Mouse (Mus musculus) myocyte (in vitro differentiated cells): ENCODE data around the gene Olfm3. TPM values are rescaled to one million over a fixed set of nuclear protein-coding genes. Genes with fewer than 3 reads are reported as not detected.

Experiments used
- H3K27me3 ChIP-seq: one replicate; pipeline ENCODE4 v1.6.1; 2011; ENCODE audit not compliant: control insufficient read depth, insufficient read depth, insufficient read length
- H3K36me3 ChIP-seq: one replicate; pipeline ENCODE4 v1.6.1; 2011; ENCODE audit not compliant: control insufficient read depth, insufficient read depth
- H3K4me2 ChIP-seq: one replicate; pipeline ENCODE4 v1.6.1; 2011; ENCODE audit warnings: low read depth, control low read depth
- H3K4me3 ChIP-seq: one replicate; pipeline ENCODE4 v1.5.1; 2011; ENCODE audit warnings: mild to moderate bottlenecking, control low read depth, moderate library complexity
- H3K79me2 ChIP-seq: one replicate; pipeline ENCODE4 v1.6.1; 2011; ENCODE audit not compliant: control insufficient read depth, insufficient read depth
- H3ac ChIP-seq: one replicate; pipeline ENCODE4 v1.6.1; 2011; ENCODE audit not compliant: control insufficient read depth, insufficient read length
- CEBPB ChIP-seq: IDR thresholded peaks from 2 replicates; pipeline ENCODE4 v1.6.1; 2011; ENCODE audit warnings: mild to moderate bottlenecking, moderate library complexity; ENCODE audit not compliant: poor library complexity, insufficient read depth, severe bottlenecking
- E2F4 ChIP-seq: IDR thresholded peaks from one replicate; pipeline ENCODE4 v1.6.1; 2011; ENCODE audit warnings: mild to moderate bottlenecking, control low read depth, moderate library complexity; ENCODE audit not compliant: insufficient read depth
- MAX ChIP-seq: IDR thresholded peaks from one replicate; pipeline ENCODE4 v1.6.1; 2011; ENCODE audit warnings: low read depth, mild to moderate bottlenecking, control low read depth
- MYOD1 ChIP-seq, 3 experiments: IDR thresholded peaks; one replicate each; pipeline ENCODE4 v1.6.1; 2011; ENCODE audit warnings: control low read depth in 2 of 3, low read depth in 2 of 3, mild to moderate bottlenecking in 2 of 3, moderate library complexity in 1 of 3; ENCODE audit not compliant: insufficient read length in 2 of 3, control insufficient read depth in 1 of 3
- MYOG ChIP-seq, 3 experiments: IDR thresholded peaks; one replicate each; pipeline ENCODE4 v1.6.1; 2011; ENCODE audit warnings: control low read depth in 2 of 3, low read depth in 2 of 3, mild to moderate bottlenecking in 2 of 3; ENCODE audit not compliant: insufficient read length in 2 of 3, control insufficient read depth in 1 of 3, insufficient read depth in 1 of 3
- POLR2A ChIP-seq: IDR thresholded peaks from one replicate; pipeline ENCODE4 v1.6.1; 2011; ENCODE audit warnings: low read depth, mild to moderate bottlenecking, control low read depth, moderate library complexity; ENCODE audit not compliant: insufficient read length
- POLR2AphosphoS2 ChIP-seq: IDR thresholded peaks from one replicate; pipeline ENCODE4 v1.6.1; 2011; ENCODE audit warnings: low read depth, control low read depth; ENCODE audit not compliant: insufficient read length
- REST ChIP-seq: IDR thresholded peaks from one replicate; pipeline ENCODE4 v1.6.1; 2011; ENCODE audit warnings: mild to moderate bottlenecking, control low read depth, moderate library complexity; ENCODE audit not compliant: insufficient read depth, insufficient read length
- SRF ChIP-seq: IDR thresholded peaks from one replicate; pipeline ENCODE4 v1.6.1; 2011; ENCODE audit warnings: low read depth; ENCODE audit not compliant: control insufficient read depth, insufficient read length
- TCF12 ChIP-seq: IDR thresholded peaks from one replicate; pipeline ENCODE4 v1.6.1; 2011; ENCODE audit warnings: mild to moderate bottlenecking, control low read depth; ENCODE audit not compliant: poor library complexity, insufficient read depth, severe bottlenecking
- TCF3 ChIP-seq: IDR thresholded peaks from one replicate; pipeline ENCODE4 v1.6.1; 2011; ENCODE audit warnings: low read depth, control low read depth; ENCODE audit not compliant: insufficient read length
- USF1 ChIP-seq: IDR thresholded peaks from one replicate; pipeline ENCODE4 v1.6.1; 2011; ENCODE audit warnings: low read depth, mild to moderate bottlenecking, control low read depth, moderate library complexity
- polyA plus RNA-seq: library from polyadenylated mRNA; unstranded; fragments of >200 nt; fragmentation: generic; extraction: Trizol; gene quantifications from one replicate; pipeline ENCODE4 v1.2.1, GENCODE M21; 2012; ENCODE audit warnings: missing spikeins

Olfm3 gene
- polyA plus RNA-seq, 1 experiment, result not detected

DNA sequence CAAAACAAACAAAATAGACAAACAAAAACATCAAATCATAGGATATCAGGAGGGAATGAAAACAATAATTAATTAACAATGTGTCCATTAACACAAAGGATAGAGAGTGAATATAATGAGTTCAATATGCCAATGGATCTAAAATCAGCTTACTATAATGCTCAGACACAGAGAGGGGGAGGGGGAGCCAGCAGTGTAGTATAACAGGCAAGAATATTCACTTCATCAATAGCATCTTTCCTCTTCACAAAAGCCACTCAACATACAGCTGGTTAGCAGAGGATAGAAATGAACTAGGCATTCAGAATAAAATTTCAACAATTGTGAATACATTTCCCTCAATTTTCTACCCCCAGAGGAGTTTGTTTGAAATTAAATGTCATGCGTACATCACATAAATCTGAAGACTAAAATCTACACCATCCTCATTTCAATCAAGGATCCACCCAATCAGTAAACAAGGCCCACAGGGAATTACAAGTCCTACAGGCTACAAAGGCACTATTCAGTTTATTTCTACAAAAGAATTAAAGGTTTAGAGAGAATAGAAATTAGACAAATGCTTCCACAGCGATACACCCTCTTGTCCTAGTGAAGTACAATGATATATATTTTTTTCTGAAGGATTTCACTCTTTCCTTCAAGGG, 200.4 kb downstream of the Olfm3 start:
- Histone ChIP-seq H3K36me3 (no peaks in the 10 kb centered on the region), H3K27me3 (no peaks in the 10 kb centered on the region), H3K4me3 (no peak overlapping the region), H3ac (no peak overlapping the region), H3K79me2 (no peaks in the 10 kb centered on the region), H3K4me2 (no peak overlapping the region)
- no peak for TF ChIP-seq TCF3

- Histone ChIP-seq H3K36me3 (no peaks in the 10 kb centered on the region), H3K27me3 (no peaks in the 10 kb centered on the region), H3K4me3 (no peak overlapping the region), H3K4me2 (no peak overlapping the region), H3ac (no peak overlapping the region), H3K79me2 (no peaks in the 10 kb centered on the region)
- TF ChIP-seq E2F4 (no peak), USF1 (no peak), TCF12 (no peak), POLR2A (no peak), CEBPB (no peak), TCF3 (no peak), SRF (no peak), MYOG (IDR thresholded peaks at IDR 0.05; ENCODE audit: control insufficient read depth in 1 of 3, insufficient read depth in 1 of 3, insufficient read length in 2 of 3, low read depth in 2 of 3) (no peak), POLR2AphosphoS2 (no peak), REST (no peak), MAX (no peak), MYOD1 (IDR thresholded peaks at IDR 0.05; ENCODE audit: control insufficient read depth in 1 of 3, insufficient read length in 2 of 3, low read depth in 2 of 3) (no peak)
Observed at GRCm38 (mm10) chr3:115104802-115105493, 201.1 kb downstream of the Olfm3 start.

- no peaks in the 10 kb centered on the region for H3K27me3 ChIP-seq
- no peak overlapping the region for H3ac ChIP-seq
- H3K4me3 ChIP-seq, result no peak overlapping the region
- no peaks in the 10 kb centered on the region for H3K36me3 ChIP-seq
- no peak overlapping the region for H3K4me2 ChIP-seq
- TF ChIP-seq TCF3 (no peak), E2F4 (no peak), MYOG (IDR thresholded peaks at IDR 0.05; ENCODE audit: control insufficient read depth in 1 of 3, insufficient read depth in 1 of 3, insufficient read length in 2 of 3, low read depth in 2 of 3) (no peak), POLR2AphosphoS2 (no peak), CEBPB (no peak), MAX (no peak), TCF12 (no peak), SRF (no peak)
- no peaks in the 10 kb centered on the region for H3K79me2 ChIP-seq
Observed at GRCm38 (mm10) chr3:115145722-115146121, 241.8 kb downstream of the Olfm3 start.

DNA sequence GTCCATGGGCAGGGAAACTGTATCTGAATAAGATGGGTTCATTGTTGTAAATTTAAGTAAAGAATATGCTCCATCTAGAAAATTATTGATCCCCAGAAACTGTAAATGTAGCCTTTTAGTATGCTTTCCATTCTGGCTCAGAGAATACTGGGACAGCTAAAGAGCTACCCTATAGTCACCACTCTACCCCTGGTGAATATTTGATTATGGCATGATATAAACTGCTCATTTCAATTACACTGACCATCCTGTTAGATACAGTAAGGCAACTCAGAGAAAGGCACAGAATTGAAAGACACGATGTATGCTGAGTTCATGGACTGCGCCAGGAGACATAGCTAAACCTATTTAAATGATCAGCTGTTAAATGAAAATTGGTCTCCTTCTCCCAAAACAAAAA, 242.4 kb downstream of the Olfm3 start:
- H3K36me3 ChIP-seq, result no peaks in the 10 kb centered on the region
- H3K4me3 ChIP-seq, result no peak overlapping the region
- H3K4me2 ChIP-seq, result no peak overlapping the region
- no peak for TF ChIP-seq CEBPB
- H3K79me2 ChIP-seq, result no peaks in the 10 kb centered on the region
- no peak overlapping the region for H3ac ChIP-seq
- no peaks in the 10 kb centered on the region for H3K27me3 ChIP-seq

- Histone ChIP-seq H3K4me3 (no peak overlapping the region), H3ac (no peak overlapping the region), H3K4me2 (no peak overlapping the region), H3K27me3 (no peaks in the 10 kb centered on the region), H3K36me3 (no peaks in the 10 kb centered on the region), H3K79me2 (no peaks in the 10 kb centered on the region)
- no peak for TF ChIP-seq POLR2AphosphoS2
- TF ChIP-seq MYOD1 (IDR thresholded peaks at IDR 0.05; ENCODE audit: control insufficient read depth in 1 of 3, insufficient read length in 2 of 3, low read depth in 2 of 3), result no peak
- TF ChIP-seq POLR2A, result no peak
- no peak for TF ChIP-seq SRF
- no peak for TF ChIP-seq REST
- TF ChIP-seq TCF12, result no peak
- no peak for TF ChIP-seq TCF3
Observed at GRCm38 (mm10) chr3:115158903-115159473, 255.1 kb downstream of the Olfm3 start.
